Mouse (Mus musculus) embryonic facial prominence, embryonic 15.5 days (tissue): ENCODE results near the gene Ush1c. TPM values are rescaled to one million over a fixed set of nuclear protein-coding genes. Genes with fewer than 3 reads are reported as not detected.

Experiments
- ATAC-seq: fragments of 200-750 bp; cut with Nextera tagmentation; 2 replicates; pipeline ENCODE4 v1.8.0; 2017; ENCODE audit warnings: low read depth, moderate TSS enrichment; ENCODE audit not compliant: insufficient number of reproducible peaks, low FRiP score, low TSS enrichment
- H3K27ac ChIP-seq: fragments of 300-500 bp; sonication (generic); replicated peaks from 2 replicates; pipeline ENCODE4 v1.5.1; 2015; ENCODE audit warnings: mild to moderate bottlenecking, inconsistent platforms
- H3K27me3 ChIP-seq: fragments of 300-500 bp; sonication (generic); 2 replicates; pipeline ENCODE4 v1.6.1; 2015; ENCODE audit warnings: inconsistent platforms
- H3K36me3 ChIP-seq: fragments of 300-500 bp; sonication (generic); 2 replicates; pipeline ENCODE4 v1.6.1; 2015; ENCODE audit warnings: mild to moderate bottlenecking, inconsistent platforms
- H3K4me1 ChIP-seq: fragments of 300-500 bp; sonication (generic); 2 replicates; pipeline ENCODE4 v1.6.1; 2015; ENCODE audit warnings: inconsistent platforms
- H3K4me2 ChIP-seq: fragments of 300-500 bp; sonication (generic); replicated peaks from 2 replicates; pipeline ENCODE4 v1.6.1; 2015; ENCODE audit warnings: mild to moderate bottlenecking, inconsistent platforms
- H3K4me3 ChIP-seq: fragments of 300-500 bp; sonication (generic); replicated peaks from 2 replicates; pipeline ENCODE4 v1.5.1; 2015; ENCODE audit warnings: mild to moderate bottlenecking, inconsistent platforms
- H3K9ac ChIP-seq: fragments of 300-500 bp; sonication (generic); 2 replicates; pipeline ENCODE4 v1.6.1; 2015; ENCODE audit warnings: inconsistent platforms
- H3K9me3 ChIP-seq: fragments of 300-500 bp; sonication (generic); replicated peaks from 2 replicates; pipeline ENCODE4 v1.6.1; 2016; ENCODE audit warnings: inconsistent platforms
- WGBS: fragments of 180-500 bp; shearing (Covaris S2); methylation state at CpG from one replicate; pipeline ENCODE4 v1.1.7; 2015; 5-methylcytosine and 5-hydroxymethylcytosine counted together
- polyA plus RNA-seq: library from polyadenylated mRNA; unstranded; fragments of >200 nt; fragmentation: Nextera tagmentation; extraction: Ambion mirVana; gene quantifications from 2 replicates; pipeline ENCODE4 v1.2.1, GENCODE M21; 2015

The Ush1c gene
- polyA plus RNA-seq, 1 experiment from 2014 or later, result 0.15 TPM

DNA sequence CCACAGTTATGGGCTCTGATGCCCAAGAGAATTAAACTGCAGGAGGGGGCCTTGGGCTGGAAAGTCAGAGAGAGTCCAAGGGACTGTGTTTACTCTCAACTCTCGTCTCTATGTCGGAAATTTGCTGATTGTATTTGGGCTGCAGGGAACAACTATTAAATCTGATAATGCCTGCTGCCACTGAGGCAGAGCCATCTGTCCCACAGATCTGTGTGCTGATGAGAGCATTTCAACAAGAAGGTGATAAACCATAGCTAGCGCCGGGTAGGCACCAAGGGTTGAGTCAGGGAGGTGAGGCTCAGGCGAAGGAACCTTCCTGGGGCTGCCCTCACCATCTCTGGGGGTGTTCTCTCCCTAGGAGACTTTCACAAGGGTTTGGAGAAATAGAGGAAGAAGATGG, 75.6 kb downstream of the Ush1c start:
- 76% methylated on average over 5 of the region's 5 CpGs for WGBS
- no peaks in the 10 kb centered on the region for H3K36me3 ChIP-seq
- H3K4me3 ChIP-seq, result no peak overlapping the region
- H3K4me1 ChIP-seq, result no peaks in the 10 kb centered on the region
- H3K4me2 ChIP-seq, result no peak overlapping the region
- no peak overlapping the region for H3K9ac ChIP-seq
- no peak for ATAC-seq
- H3K9me3 ChIP-seq, result no peaks in the 10 kb centered on the region
- H3K27ac ChIP-seq, result no peak overlapping the region
- H3K27me3 ChIP-seq, result no peaks in the 10 kb centered on the region

DNA sequence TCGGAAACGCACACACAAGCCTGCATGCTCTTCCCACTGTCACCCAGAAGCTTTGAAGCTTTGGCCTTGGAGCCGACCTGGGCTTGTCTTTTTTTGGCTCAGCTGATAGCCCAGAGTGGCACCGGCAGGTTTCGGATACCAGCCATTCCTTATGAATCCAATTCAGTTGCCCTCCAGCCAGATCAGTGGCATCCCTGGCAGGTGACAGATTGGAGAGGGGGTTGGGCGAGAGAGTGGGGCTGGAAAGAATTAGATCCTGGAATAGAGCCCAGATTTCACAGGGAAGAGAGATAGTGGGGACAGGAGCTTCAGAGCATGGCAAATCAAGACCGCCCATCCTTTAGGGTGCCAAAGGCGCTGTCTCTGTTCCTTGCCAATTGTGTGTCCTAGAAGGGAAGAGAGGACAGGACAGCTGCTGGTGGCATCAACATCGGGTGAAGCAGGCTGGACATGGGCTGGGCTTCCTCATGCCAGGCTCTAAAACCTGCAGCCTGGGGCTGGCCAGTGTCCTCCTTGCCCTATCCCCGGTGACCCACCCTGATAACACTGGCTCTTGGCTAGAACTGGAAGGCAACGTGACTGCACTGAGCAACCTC, 76.1 kb downstream of the Ush1c start:
- no peak overlapping the region for H3K9ac ChIP-seq
- no peak for ATAC-seq
- H3K4me3 ChIP-seq, result no peak overlapping the region
- no peaks in the 10 kb centered on the region for H3K27me3 ChIP-seq
- no peak overlapping the region for H3K4me2 ChIP-seq
- H3K27ac ChIP-seq, result no peak overlapping the region
- H3K36me3 ChIP-seq, result no peaks in the 10 kb centered on the region
- 60% methylated on average over 11 of the region's 11 CpGs for WGBS
- H3K4me1 ChIP-seq, result no peaks in the 10 kb centered on the region
- no peaks in the 10 kb centered on the region for H3K9me3 ChIP-seq

DNA sequence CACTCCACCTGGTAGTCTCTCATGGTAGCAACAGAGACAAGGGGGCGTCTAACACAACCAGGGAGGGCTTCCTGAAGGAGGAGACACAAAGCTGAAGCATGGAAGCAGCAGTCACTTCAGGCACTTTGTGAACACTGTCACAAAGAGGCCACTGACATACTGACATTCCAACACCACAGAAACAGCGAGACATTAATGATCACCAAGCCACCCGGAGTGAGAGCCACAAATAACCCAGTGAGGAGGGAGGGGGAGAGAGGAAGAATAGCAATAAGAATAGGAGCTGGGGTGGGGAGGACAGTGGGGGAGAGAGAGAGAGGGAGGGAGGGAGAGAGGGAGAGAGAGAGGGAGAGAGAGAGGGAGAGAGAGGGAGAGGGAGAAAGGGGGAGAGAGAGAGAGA, 76.7 kb downstream of the Ush1c start:
- ATAC-seq, result no peak
- Histone ChIP-seq H3K27me3 (no peaks in the 10 kb centered on the region), H3K9ac (no peak overlapping the region), H3K36me3 (no peaks in the 10 kb centered on the region), H3K4me1 (no peaks in the 10 kb centered on the region), H3K4me3 (no peak overlapping the region), H3K9me3 (no peaks in the 10 kb centered on the region), H3K4me2 (no peak overlapping the region), H3K27ac (no peak overlapping the region)
- 44% methylated on average over 3 of the region's 3 CpGs for WGBS

DNA sequence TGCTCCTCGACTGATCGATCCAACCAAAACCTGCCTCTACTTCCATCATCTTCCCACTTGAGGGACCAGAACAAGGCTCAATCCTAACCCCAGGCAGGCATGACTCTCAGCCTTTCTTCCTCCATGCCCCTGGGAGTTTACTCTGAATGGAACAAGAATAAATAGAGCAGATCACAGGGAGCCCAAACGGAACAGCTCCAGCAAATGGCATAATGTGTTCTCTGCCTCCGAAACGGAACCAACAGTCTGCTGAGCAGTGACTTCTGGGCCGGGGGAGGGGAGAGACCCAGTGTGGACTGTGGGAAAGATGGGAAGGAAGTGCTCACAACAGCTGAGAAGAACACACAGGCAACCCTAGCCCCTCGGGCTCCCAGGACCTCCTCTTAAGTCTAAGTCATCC, 80.6 kb downstream of the Ush1c start:
- no peaks in the 10 kb centered on the region for H3K27me3 ChIP-seq
- H3K9me3 ChIP-seq, result no peaks in the 10 kb centered on the region
- no peak overlapping the region for H3K27ac ChIP-seq
- no peak overlapping the region for H3K4me3 ChIP-seq
- ATAC-seq, result no peak
- WGBS, result 67% methylated on average over 7 of the region's 7 CpGs
- H3K36me3 ChIP-seq, result no peaks in the 10 kb centered on the region
- no peak overlapping the region for H3K4me2 ChIP-seq
- no peak overlapping the region for H3K9ac ChIP-seq
- no peaks in the 10 kb centered on the region for H3K4me1 ChIP-seq

DNA sequence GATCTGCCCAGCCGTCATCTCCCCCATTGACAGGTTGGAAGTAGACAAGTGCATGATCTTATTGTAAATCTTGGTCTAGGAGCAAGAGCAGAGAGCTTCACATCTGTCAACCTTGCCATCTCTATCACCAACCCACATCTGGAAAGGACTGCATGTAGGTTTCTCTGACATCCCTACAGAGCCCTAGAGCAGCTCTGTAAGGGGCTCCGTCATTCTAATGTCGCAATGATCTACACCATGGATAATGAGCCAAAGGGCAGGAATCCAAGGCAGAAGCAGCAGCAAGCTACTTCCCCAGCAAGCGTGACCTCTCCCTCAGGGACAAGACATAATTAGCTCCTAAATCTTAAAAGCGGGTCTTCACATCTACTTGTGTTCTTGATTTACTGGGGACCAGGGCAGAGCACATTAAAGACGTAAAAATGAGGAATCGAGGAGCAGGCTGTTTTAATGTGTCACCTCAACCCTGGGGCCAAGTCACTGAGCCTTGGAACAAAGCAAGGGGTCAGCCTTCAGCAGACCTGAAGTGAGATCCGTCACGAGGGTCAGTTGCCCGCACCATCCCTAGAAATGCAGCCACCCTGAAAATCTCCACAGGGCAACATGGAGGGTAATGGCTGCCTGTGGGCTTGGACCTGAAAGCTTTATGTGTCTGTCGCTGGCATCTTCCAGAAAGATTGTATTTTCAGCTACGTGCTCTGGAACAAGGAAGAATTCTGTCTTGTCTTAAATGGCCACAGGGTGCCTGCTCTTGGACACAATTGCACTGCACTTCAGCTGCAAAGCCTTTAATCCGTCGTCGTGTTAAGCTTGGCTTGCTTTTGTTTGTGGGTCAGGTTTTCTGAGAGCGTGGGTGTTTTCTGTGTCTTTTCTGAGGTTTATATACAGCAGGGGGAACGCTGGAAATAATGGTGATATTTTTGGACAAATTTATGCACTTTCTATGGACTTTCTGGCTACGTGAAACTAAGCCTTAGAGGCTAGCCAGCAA, 83.5 kb downstream of the Ush1c start:
- H3K9me3 ChIP-seq, result no peaks in the 10 kb centered on the region
- H3K4me2 ChIP-seq, result no peak overlapping the region
- H3K4me1 ChIP-seq, result no peaks in the 10 kb centered on the region
- 40% methylated on average over 18 of the region's 18 CpGs for WGBS
- no peak for ATAC-seq
- no peaks in the 10 kb centered on the region for H3K27me3 ChIP-seq
- H3K27ac ChIP-seq, result no peak overlapping the region
- H3K9ac ChIP-seq, result no peak overlapping the region
- no peak overlapping the region for H3K4me3 ChIP-seq
- no peaks in the 10 kb centered on the region for H3K36me3 ChIP-seq

DNA sequence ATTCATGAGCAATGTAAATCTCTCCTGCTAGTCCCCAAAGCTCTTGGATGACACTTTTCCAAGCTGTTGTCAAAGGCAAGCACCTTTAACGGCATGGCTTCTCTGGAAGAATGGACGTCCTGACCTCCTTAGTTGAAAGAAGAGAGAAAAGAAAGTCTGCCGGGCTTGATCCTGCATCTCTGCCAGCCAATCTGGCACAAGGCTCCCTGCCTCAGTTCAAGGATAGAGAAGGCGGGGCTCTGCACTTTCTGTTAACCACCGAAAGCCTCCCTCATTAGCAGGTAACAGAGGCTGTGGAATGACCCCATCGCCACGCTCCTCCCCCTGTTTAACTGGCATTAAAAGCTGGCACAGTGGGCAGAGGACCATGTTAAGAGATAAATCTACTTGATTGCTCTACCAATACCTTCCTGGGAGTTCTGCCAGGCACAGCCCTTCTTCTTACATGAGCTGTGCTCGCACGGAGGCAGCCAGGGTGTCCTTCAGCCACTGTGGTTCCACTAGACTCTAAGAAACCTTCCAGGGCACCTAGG, 85.4 kb downstream of the Ush1c start:
- no peaks in the 10 kb centered on the region for H3K9me3 ChIP-seq
- H3K9ac ChIP-seq, result no peak overlapping the region
- 66% methylated on average over 9 of the region's 9 CpGs for WGBS
- no peak overlapping the region for H3K27ac ChIP-seq
- no peaks in the 10 kb centered on the region for H3K27me3 ChIP-seq
- H3K4me1 ChIP-seq, result no peaks in the 10 kb centered on the region
- no peak overlapping the region for H3K4me2 ChIP-seq
- ATAC-seq, result no peak
- no peaks in the 10 kb centered on the region for H3K36me3 ChIP-seq
- H3K4me3 ChIP-seq, result no peak overlapping the region

DNA sequence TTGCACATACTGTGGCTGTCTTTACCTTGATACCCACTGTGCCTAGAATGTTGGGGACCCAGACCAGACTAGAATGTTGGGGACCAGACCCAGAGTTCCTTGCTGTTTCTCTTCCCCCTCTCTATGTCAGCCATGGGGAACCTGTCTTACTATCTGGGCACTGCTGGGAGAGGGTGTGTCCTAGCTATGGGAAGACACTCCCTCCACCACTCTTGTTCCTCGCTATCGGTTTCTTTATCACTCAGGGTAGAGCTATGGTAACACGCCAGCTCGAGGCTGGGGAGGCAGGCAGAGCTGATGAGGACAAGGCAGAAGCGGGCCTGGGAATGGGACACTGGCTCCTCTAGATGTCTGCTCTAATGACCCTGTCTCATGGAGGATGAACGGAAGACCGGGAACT, 90.9 kb downstream of the Ush1c start:
- H3K4me1 ChIP-seq, result no peaks in the 10 kb centered on the region
- H3K4me2 ChIP-seq, result no peak overlapping the region
- H3K36me3 ChIP-seq, result no peaks in the 10 kb centered on the region
- no peak overlapping the region for H3K4me3 ChIP-seq
- no peak for ATAC-seq
- H3K9me3 ChIP-seq, result no peaks in the 10 kb centered on the region
- no peak overlapping the region for H3K27ac ChIP-seq
- no peaks in the 10 kb centered on the region for H3K27me3 ChIP-seq
- H3K9ac ChIP-seq, result no peak overlapping the region
- WGBS, result 87% methylated on average over 7 of the region's 7 CpGs

DNA sequence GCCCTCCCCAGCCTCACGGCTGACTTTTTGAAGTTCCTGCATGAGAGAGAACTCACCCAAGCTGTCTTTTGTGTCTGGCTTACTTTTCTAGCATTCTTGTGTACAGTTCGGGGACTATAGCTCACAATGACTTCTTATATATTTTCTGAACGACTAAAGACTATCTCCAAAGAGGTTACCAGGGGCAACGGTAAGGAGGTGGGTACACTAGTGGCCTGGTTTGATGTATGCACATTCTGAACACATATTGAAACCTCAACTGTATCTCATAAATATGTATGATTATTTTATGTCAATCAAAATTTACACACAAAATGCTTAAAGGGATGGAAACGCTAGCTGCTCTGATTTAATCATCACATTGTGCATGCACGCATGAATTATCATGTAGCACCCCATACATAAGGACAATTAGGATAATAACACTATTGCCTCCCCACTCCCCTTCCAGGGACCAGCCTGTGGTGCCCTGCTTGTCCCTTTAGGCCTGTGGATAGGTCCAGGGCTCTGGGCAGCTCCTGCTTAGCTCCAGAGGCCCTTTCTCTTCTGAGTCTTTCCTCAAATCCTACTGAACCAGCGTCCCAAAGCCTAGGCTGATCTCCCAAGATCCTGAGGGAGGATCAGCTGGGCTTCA, 91.5 kb downstream of the Ush1c start:
- no peaks in the 10 kb centered on the region for H3K36me3 ChIP-seq
- 72% methylated on average over 7 of the region's 7 CpGs for WGBS
- no peak overlapping the region for H3K9ac ChIP-seq
- no peak overlapping the region for H3K27ac ChIP-seq
- H3K4me3 ChIP-seq, result no peak overlapping the region
- H3K4me2 ChIP-seq, result no peak overlapping the region
- H3K4me1 ChIP-seq, result no peaks in the 10 kb centered on the region
- ATAC-seq, result no peak
- no peaks in the 10 kb centered on the region for H3K27me3 ChIP-seq
- no peaks in the 10 kb centered on the region for H3K9me3 ChIP-seq

Other genes with a start within 250 kb of the Ush1c start
- 0.23 and 0.33 TPM in 2 replicates for gene Abcc6, start 208.2 kb downstream of the Ush1c start, polyA plus RNA-seq
- gene Nomo1, start 204.8 kb downstream of the Ush1c start, polyA plus RNA-seq, result 36.5 and 36.7 TPM in 2 replicates
- 0.17 and 0.56 TPM in 2 replicates for gene Kcnj11, start 137.7 kb downstream of the Ush1c start, polyA plus RNA-seq
- gene Abcc8, start 58.5 kb downstream of the Ush1c start, polyA plus RNA-seq, result 1.7 and 1.9 TPM in 2 replicates
- 0.49 TPM in 2 replicates for gene Otog, start 2.5 kb upstream of the Ush1c start, polyA plus RNA-seq
- 56.1 and 70.3 TPM in 2 replicates for gene Myod1, start 138.0 kb upstream of the Ush1c start, polyA plus RNA-seq
- 0.31 and 0.32 TPM in 2 replicates for gene Kcnc1, start 158.0 kb upstream of the Ush1c start, polyA plus RNA-seq